Mouse (Mus musculus): ENCODE measurements around the gene Wdr20.

DNA sequence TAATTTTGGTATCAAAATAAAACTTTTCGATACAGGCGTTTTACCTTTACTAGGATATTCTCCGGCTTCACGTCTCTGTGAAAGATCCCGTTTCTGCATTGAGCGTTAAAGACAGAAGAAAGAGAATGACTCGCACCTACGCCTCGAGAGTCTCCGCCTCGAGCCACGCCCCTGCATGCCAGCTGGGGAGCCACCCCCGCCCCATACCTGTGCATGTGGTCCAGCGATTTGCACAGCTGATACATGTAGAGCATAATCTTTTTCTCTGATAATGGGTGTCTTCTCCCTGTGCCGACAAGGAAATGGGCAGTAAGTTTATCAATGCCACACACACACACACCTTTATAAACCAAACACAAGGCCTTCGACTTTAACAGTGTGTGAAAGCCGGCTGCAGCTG lies 77.2 kb downstream of the Wdr20 start:
- no peak for TF ChIP-seq CTCF (IDR thresholded peaks at IDR 0.05; ENCODE audit: borderline replicate concordance, insufficient read depth, low read length)
- TF ChIP-seq POLR2A (IDR thresholded peaks at IDR 0.05; ENCODE audit: low read depth, low read length), result no peak

All from embryonic fibroblast, embryonic 13.5 days (primary cell).